Mouse (Mus musculus): ENCODE results near the gene Plcb4.

Plcb4 gene

GRCm38 (mm10) chr2:135851964-135852363 lies 193.2 kb downstream of the Plcb4 start:
- DNase-seq (ENCODE audit: low read depth, low spot score), result no peak

- no peak for DNase-seq (ENCODE audit: low read depth, low spot score)
These were observed 194.3 kb downstream of the Plcb4 start for GRCm38 (mm10) chr2:135853085-135853484.

- DNase-seq (ENCODE audit: low read depth, low spot score), result no peak
These were observed 195.2 kb downstream of the Plcb4 start for GRCm38 (mm10) chr2:135854059-135854458.

- DNase-seq (ENCODE audit: low read depth, low spot score), result no peak
These were observed 197.2 kb downstream of the Plcb4 start for GRCm38 (mm10) chr2:135855890-135856490.

- no peak for DNase-seq (ENCODE audit: low read depth, low spot score)
These were observed 198.0 kb downstream of the Plcb4 start for GRCm38 (mm10) chr2:135856826-135857225.

- DNase-seq (ENCODE audit: low read depth, low spot score), result peak; percentile 76
These were observed 203.0 kb downstream of the Plcb4 start for GRCm38 (mm10) chr2:135861531-135862488.

GRCm38 (mm10) chr2:135862489-135863390 lies 203.9 kb downstream of the Plcb4 start:
- no peak for DNase-seq (ENCODE audit: low read depth, low spot score)

- peak; percentile 62 for DNase-seq (ENCODE audit: low read depth, low spot score)
These were observed 204.7 kb downstream of the Plcb4 start for GRCm38 (mm10) chr2:135863391-135864076.

GRCm38 (mm10) chr2:135866421-135866820 lies 207.6 kb downstream of the Plcb4 start:
- DNase-seq (ENCODE audit: low read depth, low spot score), result no peak

GRCm38 (mm10) chr2:135866838-135867237 lies 208.0 kb downstream of the Plcb4 start:
- no peak for DNase-seq (ENCODE audit: low read depth, low spot score)

GRCm38 (mm10) chr2:135869637-135870036 lies 210.8 kb downstream of the Plcb4 start:
- no peak for DNase-seq (ENCODE audit: low read depth, low spot score)

GRCm38 (mm10) chr2:135873146-135873545 lies 214.3 kb downstream of the Plcb4 start:
- no peak for DNase-seq (ENCODE audit: low read depth, low spot score)

GRCm38 (mm10) chr2:135873761-135874160 lies 214.9 kb downstream of the Plcb4 start:
- peak; percentile 27 for DNase-seq (ENCODE audit: low read depth, low spot score)

GRCm38 (mm10) chr2:135875549-135875948 lies 216.7 kb downstream of the Plcb4 start:
- DNase-seq (ENCODE audit: low read depth, low spot score), result peak; percentile 91

- DNase-seq (ENCODE audit: low read depth, low spot score), result no peak
These were observed 220.5 kb downstream of the Plcb4 start for GRCm38 (mm10) chr2:135879356-135879755.

- DNase-seq (ENCODE audit: low read depth, low spot score), result no peak
These were observed 221.5 kb downstream of the Plcb4 start for GRCm38 (mm10) chr2:135880269-135880760.

GRCm38 (mm10) chr2:135883359-135883758 lies 224.5 kb downstream of the Plcb4 start:
- no peak for DNase-seq (ENCODE audit: low read depth, low spot score)

- no peak for DNase-seq (ENCODE audit: low read depth, low spot score)
These were observed 225.8 kb downstream of the Plcb4 start for GRCm38 (mm10) chr2:135884534-135885180.

GRCm38 (mm10) chr2:135885607-135886006 lies 226.8 kb downstream of the Plcb4 start:
- peak; percentile 61 for DNase-seq (ENCODE audit: low read depth, low spot score)

- no peak for DNase-seq (ENCODE audit: low read depth, low spot score)
These were observed 227.4 kb downstream of the Plcb4 start for GRCm38 (mm10) chr2:135886081-135886679.
